Mouse (Mus musculus): Measurements from ENCODE around the gene Ralgapa1. TPM values are rescaled to one million over a fixed set of nuclear protein-coding genes. Genes with fewer than 3 reads are reported as not detected.

The Ralgapa1 gene
- 55.3 TPM for polyA plus RNA-seq (2017; shearing (Covaris generic))

DNA sequence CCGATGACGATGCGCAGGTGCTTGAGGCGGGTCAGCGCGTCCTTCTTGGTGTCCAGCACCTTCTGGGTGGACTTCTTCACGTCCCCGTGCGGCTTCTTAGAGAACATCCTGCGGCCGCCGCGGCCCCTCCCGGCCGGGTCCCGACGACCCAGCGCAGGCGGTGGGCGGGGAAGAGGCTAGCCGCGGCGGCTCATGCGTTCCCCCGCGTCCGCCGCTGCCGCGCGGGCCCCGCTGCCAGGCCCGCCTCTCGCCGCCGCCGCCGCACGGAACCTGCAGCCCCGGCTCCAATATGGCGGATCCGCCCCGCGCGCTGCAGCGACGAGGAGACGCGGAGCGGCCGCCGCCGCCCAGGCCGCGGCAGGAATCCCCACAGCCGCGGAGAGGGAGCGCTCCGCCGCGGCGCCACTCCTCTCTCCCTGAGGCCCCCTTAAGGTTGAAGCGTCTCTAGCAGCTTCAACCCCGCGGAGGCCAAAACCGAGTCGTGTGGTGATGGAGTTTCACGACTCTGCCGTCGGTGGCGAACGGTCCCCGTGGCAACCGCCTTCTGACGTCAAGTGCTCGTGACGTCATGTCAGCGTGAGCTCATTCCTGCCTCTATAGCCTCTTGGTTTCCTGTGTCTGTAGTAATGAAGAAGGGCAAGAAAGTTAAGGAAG lies at the start of gene Ralgapa1:
Gene Ralgapa1, minus strand, starts transcription at position 507 of the 654 bp plus-strand sequence.

DNA sequence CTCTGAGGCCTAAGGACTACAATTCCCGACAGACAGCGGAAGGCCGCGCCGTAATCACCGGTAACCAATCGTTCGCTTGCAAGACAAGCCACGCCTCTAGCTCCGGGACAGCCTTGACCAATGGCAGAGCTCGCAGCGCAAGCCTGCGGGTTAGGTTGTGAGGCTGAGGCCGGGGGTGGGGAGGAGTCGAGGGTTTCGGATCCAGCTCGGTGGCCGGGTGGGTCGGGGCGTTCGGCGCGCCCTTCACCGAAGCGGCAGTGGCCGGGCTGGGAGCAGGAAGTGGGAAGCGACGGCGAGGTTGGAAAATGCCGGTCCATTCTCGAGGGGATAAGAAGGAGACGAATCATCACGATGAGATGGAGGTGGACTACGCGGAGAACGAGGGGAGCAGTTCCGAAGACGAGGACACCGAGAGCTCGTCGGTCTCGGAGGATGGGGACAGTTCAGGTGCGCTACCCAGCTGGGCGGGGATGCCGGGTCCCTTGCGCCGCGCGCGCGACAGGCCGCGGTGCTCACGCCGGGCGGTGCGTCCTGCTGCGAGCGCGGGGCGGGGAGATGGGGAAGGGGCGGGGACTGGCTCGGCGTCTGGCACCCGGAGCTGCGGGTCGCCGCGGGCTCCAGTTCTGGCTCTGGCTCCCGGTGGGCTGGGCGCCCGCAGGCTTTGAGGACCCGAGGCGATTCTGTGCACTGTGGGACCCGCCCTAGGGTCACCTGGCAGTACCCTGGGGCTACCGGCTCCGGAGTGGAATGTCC lies 15.4 kb upstream of the Ralgapa1 start, which contains the start of gene Brms1l:
Gene Brms1l, plus strand, starts transcription at position 126 of the 753 bp plus-strand sequence.

DNA sequence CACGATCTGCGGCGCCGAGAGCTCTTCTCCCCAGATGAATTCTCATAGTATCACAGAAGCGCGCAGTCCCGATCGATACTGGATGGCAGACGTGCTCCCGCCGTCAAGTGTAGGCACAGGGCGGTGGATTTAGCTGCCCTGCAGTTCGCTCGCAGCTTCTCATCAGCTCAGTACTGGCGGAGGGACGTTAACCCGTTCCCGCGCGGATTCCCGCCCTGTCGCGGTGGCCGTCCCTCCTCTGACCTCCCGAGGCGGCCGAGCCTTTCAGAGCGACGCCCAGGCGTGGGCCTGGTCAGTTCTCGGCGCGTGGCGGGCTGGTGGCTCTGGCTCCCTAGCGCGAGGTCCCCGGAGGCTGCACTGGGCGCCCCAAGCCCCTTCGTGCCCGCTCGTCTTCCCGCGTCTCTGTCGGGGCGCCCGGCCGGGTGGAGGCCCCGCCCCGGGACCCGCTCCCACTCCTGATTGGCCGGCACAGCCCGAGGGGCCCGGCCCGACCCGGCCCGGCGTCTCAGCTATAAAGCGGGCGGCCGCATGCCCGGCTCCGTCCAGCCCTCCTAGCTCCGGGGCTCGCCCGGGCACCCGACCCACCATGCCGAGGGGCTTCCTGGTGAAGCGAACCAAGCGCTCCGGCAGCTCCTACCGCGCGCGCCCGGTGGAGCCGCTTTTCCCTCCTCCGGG lies 221.9 kb downstream of the Ralgapa1 start, which contains the start of gene Insm2:
Gene Insm2, plus strand, starts transcription at position 541 of the 675 bp plus-strand sequence.

DNA sequence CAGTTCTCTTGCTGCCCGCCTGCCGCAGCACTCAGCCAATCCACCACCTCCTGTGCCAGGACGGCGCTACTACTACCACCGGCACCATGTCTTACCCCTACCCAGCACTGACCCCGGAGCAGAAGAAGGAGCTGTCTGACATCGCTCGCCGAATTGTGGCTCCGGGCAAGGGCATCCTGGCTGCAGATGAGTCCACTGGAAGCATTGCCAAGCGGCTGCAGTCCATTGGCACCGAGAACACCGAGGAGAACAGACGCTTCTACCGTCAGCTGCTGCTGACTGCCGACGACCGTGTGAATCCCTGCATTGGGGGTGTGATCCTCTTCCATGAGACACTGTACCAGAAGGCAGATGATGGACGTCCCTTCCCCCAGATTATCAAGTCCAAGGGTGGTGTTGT lies 255.8 kb downstream of the Ralgapa1 start, which contains the start of gene Aldoart2:
Gene Aldoart2, plus strand, starts transcription at position 34 of the 400 bp plus-strand sequence.

Other genes starting within 250 kb of the Ralgapa1 start
- 0.11 TPM for gene Insm2, start 221.7 kb downstream of the Ralgapa1 start, polyA plus RNA-seq (2017; shearing (Covaris generic))
- 18.0 TPM for gene Brms1l, start 15.2 kb upstream of the Ralgapa1 start, polyA plus RNA-seq (2017; shearing (Covaris generic))

Measured in CD4-positive, CD25-positive, alpha-beta regulatory T cell (primary cell).